Mouse (Mus musculus): ENCODE results near the gene Grm4. TPM values are rescaled to one million over a fixed set of nuclear protein-coding genes. Genes with fewer than 3 reads are reported as not detected.

The Grm4 gene
- total RNA-seq, 2 experiments from 2014 or later = not detected

DNA sequence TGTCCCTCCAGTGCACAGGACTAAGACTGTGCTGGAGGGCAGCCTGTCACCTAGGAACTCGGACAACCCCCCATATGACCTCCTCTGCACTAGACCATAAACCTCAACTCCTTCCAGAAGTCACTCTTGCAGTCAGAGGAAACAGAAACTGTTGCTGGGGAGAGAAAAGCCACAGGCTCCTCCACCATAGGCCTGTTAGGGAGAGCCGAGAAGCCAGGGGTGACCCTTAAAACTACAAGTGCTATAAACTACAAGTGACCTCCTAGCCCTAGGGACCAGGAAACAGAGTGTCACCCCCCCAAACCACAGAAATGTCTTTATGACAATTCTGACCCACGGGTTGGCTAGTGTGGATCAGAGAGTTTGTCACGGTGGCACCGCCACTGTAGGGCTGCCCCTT is 145.7 kb downstream of the Grm4 start:
- intact Hi-C loops (cut with DNase I; ENCODE audit: low total_unique reads) = no loop called here
- DNase-seq = no peak

Other genes with a start within 250 kb of the Grm4 start
- gene Hmga1, start 35.1 kb upstream of the Grm4 start, total RNA-seq (2021) = 10 to 100 TPM; 17.2 to 18.7 TPM
- 1 to 10 TPM; 2.6 to 4.4 TPM for gene AI413582, start 44.4 kb upstream of the Grm4 start, total RNA-seq (2021)
- gene Nudt3, start 102.1 kb upstream of the Grm4 start, total RNA-seq (2021) = 100 to 1,000 TPM; 218 to 230 TPM
- gene RPS10-NUDT3, start 113.8 kb upstream of the Grm4 start, total RNA-seq (2021) = not detected
- 100 to 1,000 TPM; 514 to 595 TPM for gene Rps10, start 115.3 kb upstream of the Grm4 start, total RNA-seq (2021)
- gene Pacsin1, start 134.1 kb upstream of the Grm4 start, total RNA-seq (2021) = under 1 TPM; 0.13 to 0.23 TPM
- under 1 TPM; 0.33 to 0.47 TPM for gene Spdef, start 207.6 kb upstream of the Grm4 start, total RNA-seq (2021)

All from gastrocnemius, postnatal 14 days (tissue).